Comparison of ENCODE assay signal across 6 mouse cellular contexts in genomic region chr12:25010416-25010815, GRCm38 (mm10).
"Had no signal": no experiment of that assay in that cellular context is flagged by ENCODE, and none has a peak within 500 bp of the region (broad histone marks: within the 10 kb centered on the region; RNA-seq: fewer than 3 reads in every experiment).

No protein-coding gene starts in this region.

- DNase-seq: kidney, adult 8-10 months; kidney, postnatal 36 days; liver, embryonic 13.5 days; liver, postnatal 0 days; lung, postnatal 14 days; right cerebral cortex, adult 18-20 months had no signal
